ENCODE assay signal across 15 mouse cellular contexts in the genomic region with DNA sequence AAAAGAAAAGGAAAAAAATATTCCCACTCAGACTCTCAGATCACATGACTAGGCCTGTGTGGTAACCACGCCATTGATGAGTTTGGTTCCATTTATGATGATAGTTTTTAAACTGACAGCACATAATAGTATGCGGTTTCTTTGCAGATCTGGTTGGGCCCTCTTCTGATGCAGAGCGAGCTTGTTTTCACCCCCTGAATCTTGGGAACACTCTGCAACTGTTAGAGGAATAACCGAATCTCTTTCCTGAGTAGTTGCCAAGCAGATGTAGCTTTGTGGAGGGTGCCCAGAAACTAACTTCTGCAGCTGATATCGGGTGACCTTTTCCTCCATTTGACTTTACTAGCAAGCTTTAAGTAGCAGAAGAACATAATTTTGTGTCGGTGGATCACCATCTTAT. TPM values are rescaled to one million over a fixed set of nuclear protein-coding genes. Genes with fewer than 3 reads are reported as not detected.
"Had no signal": no experiment of that assay in that cellular context is flagged by ENCODE, and none has a peak within 500 bp of the region (broad histone marks: within the 10 kb centered on the region; RNA-seq: fewer than 3 reads in every experiment).

No protein-coding gene starts in this region.

- H3K4me1 ChIP-seq: liver, embryonic 12.5 days had no signal

- H3K4me2 ChIP-seq: kidney, embryonic 15.5 days; limb, embryonic 15.5 days; liver, embryonic 12.5 days; lung, embryonic 15.5 days; midbrain, embryonic 13.5 days had no signal

- H3K27ac ChIP-seq: kidney, embryonic 15.5 days; limb, embryonic 15.5 days; liver, embryonic 12.5 days; lung, embryonic 15.5 days; midbrain, embryonic 13.5 days; stomach, postnatal 0 days had no signal

- ATAC-seq: liver, embryonic 12.5 days; midbrain, embryonic 13.5 days had no signal

- H3K27me3 ChIP-seq: kidney, embryonic 15.5 days; limb, embryonic 15.5 days; liver, embryonic 12.5 days; lung, embryonic 15.5 days had no signal

- H3K9me3 ChIP-seq: kidney, embryonic 15.5 days; limb, embryonic 15.5 days; liver, embryonic 12.5 days; lung, embryonic 15.5 days; midbrain, embryonic 13.5 days had no signal

- DNase-seq: kidney, postnatal 14 days; layer of hippocampus, adult 9-11 months; layer of hippocampus, postnatal 36 days; lung, postnatal 36 days; right cerebral cortex, adult 18-20 months; right cerebral cortex, postnatal 25 days; thymus, postnatal 4 days had no signal

- H3K9ac ChIP-seq: kidney, embryonic 15.5 days; limb, embryonic 15.5 days; liver, embryonic 12.5 days; lung, embryonic 15.5 days; midbrain, embryonic 13.5 days had no signal

- H3K4me3 ChIP-seq: kidney, embryonic 15.5 days; limb, embryonic 15.5 days; liver, embryonic 12.5 days; lung, embryonic 15.5 days; midbrain, embryonic 13.5 days had no signal

- H3K36me3 ChIP-seq: kidney, embryonic 15.5 days; limb, embryonic 15.5 days; liver, embryonic 12.5 days; lung, embryonic 15.5 days; midbrain, embryonic 13.5 days had no signal

RNA-seq across cellular contexts. Expression of a gene that starts 45.6 kb away (rescaled TPM):
- total RNA-seq: megakaryocyte progenitor cell, adult 5-6 weeks had no signal
- polyA plus RNA-seq: large intestine, adult 2 months; liver, embryonic 12.5 days had no signal
